Mouse (Mus musculus): ENCODE results near the gene Pla2g4b.
A peak's percentile ranks its signal among the peaks of the same experiment; 100 is the strongest.

GRCm38 (mm10) chr2:120011462-120012200, 21.6 kb upstream of the Pla2g4b start:
- no peak for TF ChIP-seq CHD2 (IDR thresholded peaks at IDR 0.05; ENCODE audit: low read length)
- no peak for TF ChIP-seq EP300 (IDR thresholded peaks at IDR 0.05; ENCODE audit: low read length)
- TF ChIP-seq CTCF (conservative IDR thresholded peaks at IDR 0.05 in 1 of 2, IDR thresholded peaks at IDR 0.05 in 1 of 2; ENCODE audit: low read depth in 2 of 2, low read length in 2 of 2), result peak; percentile 62 to 88
- TF ChIP-seq ELF1 (IDR thresholded peaks at IDR 0.05; ENCODE audit: low read depth, low read length), result no peak
- no peak for TF ChIP-seq POLR2A (IDR thresholded peaks at IDR 0.05; ENCODE audit: low read depth, low read length)
- no peak for TF ChIP-seq POLR2AphosphoS2 (IDR thresholded peaks at IDR 0.05; ENCODE audit: low read depth, low read length)
- TF ChIP-seq RAD21 (IDR thresholded peaks at IDR 0.05; ENCODE audit: low read depth, low read length), result peak; percentile 80
- TF ChIP-seq GABPA (IDR thresholded peaks at IDR 0.05; ENCODE audit: insufficient replicate concordance, low read depth, low read length), result no peak

All from CH12.LX (cell line).